Mouse (Mus musculus) stomach, embryonic 14.5 days (tissue): ENCODE measurements around the gene Map4k5. TPM values are rescaled to one million over a fixed set of nuclear protein-coding genes. Genes with fewer than 3 reads are reported as not detected.

Experiments used
- ATAC-seq: fragments of 200-750 bp; cut with Nextera tagmentation; 2 replicates; pipeline ENCODE4 v1.8.0; 2017; ENCODE audit warnings: low read depth, moderate TSS enrichment; ENCODE audit not compliant: insufficient number of reproducible peaks, insufficient read depth, low FRiP score
- H3K27ac ChIP-seq: fragments of 300-500 bp; sonication (generic); 2 replicates; pipeline ENCODE4 v1.5.1; 2014; ENCODE audit warnings: mild to moderate bottlenecking, low read length, moderate library complexity, mixed read lengths
- H3K27me3 ChIP-seq: fragments of 300-500 bp; sonication (generic); 2 replicates; pipeline ENCODE4 v1.6.1; 2014; ENCODE audit warnings: low read length, control low read depth, mixed read lengths; ENCODE audit not compliant: control insufficient read depth, insufficient read depth
- H3K36me3 ChIP-seq: fragments of 300-500 bp; sonication (generic); 2 replicates; pipeline ENCODE4 v1.6.1; 2014; ENCODE audit warnings: mild to moderate bottlenecking, control low read depth, low read length, moderate library complexity, mixed read lengths; ENCODE audit not compliant: control insufficient read depth, insufficient read depth
- H3K4me1 ChIP-seq: fragments of 300-500 bp; sonication (generic); 2 replicates; pipeline ENCODE4 v1.6.1; 2014; ENCODE audit warnings: low read length, control low read depth, mixed read lengths; ENCODE audit not compliant: control insufficient read depth, insufficient read depth
- H3K4me2 ChIP-seq: fragments of 300-500 bp; sonication (generic); replicated peaks from 2 replicates; pipeline ENCODE4 v1.6.1; 2014; ENCODE audit warnings: low read depth, low read length, control low read depth
- H3K4me3 ChIP-seq: fragments of 300-500 bp; sonication (generic); 2 replicates; pipeline ENCODE4 v1.5.1; 2014; ENCODE audit warnings: low read depth, low read length, control low read depth
- H3K9ac ChIP-seq: fragments of 300-500 bp; sonication (generic); replicated peaks from 2 replicates; pipeline ENCODE4 v1.6.1; 2014; ENCODE audit warnings: low read depth, mild to moderate bottlenecking, control low read depth, low read length, moderate library complexity, mixed read lengths
- H3K9me3 ChIP-seq: fragments of 300-500 bp; sonication (generic); 2 replicates; pipeline ENCODE4 v1.6.1; 2016; ENCODE audit warnings: low read depth, low read length, control low read depth; ENCODE audit not compliant: control insufficient read depth
- WGBS: fragments of 180-500 bp; shearing (Covaris S2); extraction: QIAGEN DNeasy Blood & Tissue Kit; methylation state at CpG from one replicate; pipeline ENCODE4 v1.1.7; 2014; 5-methylcytosine and 5-hydroxymethylcytosine counted together
- polyA plus RNA-seq: library from polyadenylated mRNA; unstranded; fragments of >200 nt; fragmentation: Nextera tagmentation; extraction: Ambion mirVana; gene quantifications from 2 replicates; pipeline ENCODE4 v1.2.1, GENCODE M21; 2014

Gene Map4k5
- polyA plus RNA-seq, 1 experiment from 2014 or later = 37.4 TPM

DNA sequence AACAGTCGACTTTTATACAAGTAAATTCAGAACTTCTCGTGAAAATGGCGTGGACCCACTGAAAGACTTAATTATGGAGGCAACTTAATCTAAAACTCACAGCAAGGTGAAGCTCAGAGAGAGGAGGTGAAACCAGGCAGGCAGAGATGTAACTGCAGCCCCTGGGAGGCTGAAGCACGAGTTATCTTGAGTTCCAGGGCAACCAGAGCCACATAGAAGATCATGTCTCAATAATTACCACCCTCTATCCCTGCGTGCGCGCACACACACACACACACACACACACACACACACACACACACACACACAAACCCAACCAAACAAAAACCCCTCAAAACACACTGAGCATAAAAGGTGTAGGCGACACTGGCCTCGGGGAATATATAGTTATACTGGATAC lies 46.5 kb downstream of the Map4k5 start:
- H3K9ac ChIP-seq = no peak overlapping the region
- H3K4me2 ChIP-seq = no peak overlapping the region
- H3K9me3 ChIP-seq = no peaks in the 10 kb centered on the region
- H3K27me3 ChIP-seq = no peaks in the 10 kb centered on the region
- no peak for ATAC-seq
- H3K36me3 ChIP-seq = peaks cover 36% of the 10 kb centered on the region
- WGBS = 91% methylated on average over 9 of the region's 9 CpGs
- H3K4me1 ChIP-seq = no peaks in the 10 kb centered on the region
- H3K4me3 ChIP-seq = no peak overlapping the region
- no peak overlapping the region for H3K27ac ChIP-seq

GRCm38 (mm10) chr12:69845722-69846121 lies 47.3 kb downstream of the Map4k5 start:
- H3K9me3 ChIP-seq = no peaks in the 10 kb centered on the region
- H3K27me3 ChIP-seq = no peaks in the 10 kb centered on the region
- H3K27ac ChIP-seq = no peak overlapping the region
- H3K9ac ChIP-seq = no peak overlapping the region
- ATAC-seq = no peak
- 91% methylated on average over 8 of the region's 9 CpGs for WGBS
- no peak overlapping the region for H3K4me3 ChIP-seq
- no peaks in the 10 kb centered on the region for H3K4me1 ChIP-seq
- peaks cover 38% of the 10 kb centered on the region for H3K36me3 ChIP-seq
- no peak overlapping the region for H3K4me2 ChIP-seq

- ATAC-seq = no peak
- 76% methylated on average over 19 of the region's 19 CpGs for WGBS
- Histone ChIP-seq H3K36me3 (peaks cover 43% of the 10 kb centered on the region), H3K4me1 (no peaks in the 10 kb centered on the region), H3K4me2 (no peak overlapping the region), H3K9me3 (no peaks in the 10 kb centered on the region), H3K27ac (no peak overlapping the region), H3K4me3 (no peak overlapping the region), H3K27me3 (no peaks in the 10 kb centered on the region), H3K9ac (no peak overlapping the region)
Measured at GRCm38 (mm10) chr12:69843531-69844445, 49.2 kb downstream of the Map4k5 start.

GRCm38 (mm10) chr12:69838376-69838775 lies 54.6 kb downstream of the Map4k5 start:
- Histone ChIP-seq H3K4me3 (no peak overlapping the region), H3K4me1 (no peaks in the 10 kb centered on the region), H3K27me3 (no peaks in the 10 kb centered on the region), H3K4me2 (no peak overlapping the region), H3K27ac (no peak overlapping the region), H3K9ac (no peak overlapping the region), H3K9me3 (no peaks in the 10 kb centered on the region), H3K36me3 (peaks cover 43% of the 10 kb centered on the region)
- no peak for ATAC-seq
- WGBS = 78% methylated on average over 11 of the region's 11 CpGs

- no peak overlapping the region for H3K9ac ChIP-seq
- H3K9me3 ChIP-seq = no peaks in the 10 kb centered on the region
- H3K27ac ChIP-seq = no peak overlapping the region
- H3K36me3 ChIP-seq = peaks cover 29% of the 10 kb centered on the region; the same call in 1 of the 2 replicates
- no peak for ATAC-seq
- no peaks in the 10 kb centered on the region for H3K4me1 ChIP-seq
- H3K4me2 ChIP-seq = no peak overlapping the region
- 92% methylated on average over 12 of the region's 12 CpGs for WGBS
- no peaks in the 10 kb centered on the region for H3K27me3 ChIP-seq
- no peak overlapping the region for H3K4me3 ChIP-seq
Measured at GRCm38 (mm10) chr12:69833982-69834604, 58.9 kb downstream of the Map4k5 start.

GRCm38 (mm10) chr12:69831239-69831910 lies 61.6 kb downstream of the Map4k5 start:
- H3K4me2 ChIP-seq = no peak overlapping the region
- no peak for ATAC-seq
- H3K4me1 ChIP-seq = no peaks in the 10 kb centered on the region
- 90% methylated on average over 9 of the region's 9 CpGs for WGBS
- no peak overlapping the region for H3K9ac ChIP-seq
- no peaks in the 10 kb centered on the region for H3K27me3 ChIP-seq
- no peaks in the 10 kb centered on the region for H3K9me3 ChIP-seq
- peaks cover 35% of the 10 kb centered on the region for H3K36me3 ChIP-seq
- no peak overlapping the region for H3K4me3 ChIP-seq
- H3K27ac ChIP-seq = no peak overlapping the region

DNA sequence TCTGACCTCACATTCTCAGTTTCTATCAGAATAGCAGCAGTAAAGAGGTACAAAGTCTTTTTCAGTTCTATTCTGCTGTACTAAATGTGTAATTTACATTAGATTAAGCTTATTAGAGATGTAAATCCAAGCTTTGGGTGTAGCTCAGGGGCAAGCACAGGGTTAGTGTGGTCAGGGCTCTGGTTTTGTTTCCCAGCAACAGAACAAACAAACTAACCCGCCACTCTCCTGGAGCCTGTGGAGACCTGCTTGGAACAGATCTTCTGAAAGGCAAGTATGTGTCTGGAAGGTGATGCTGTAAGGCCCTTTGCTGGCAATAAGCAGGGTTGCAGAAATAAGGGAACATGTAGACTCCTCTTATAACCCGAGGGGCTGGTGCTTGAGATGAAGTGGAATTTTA lies 64.8 kb downstream of the Map4k5 start:
- Histone ChIP-seq H3K4me1 (no peaks in the 10 kb centered on the region), H3K27ac (no peak overlapping the region), H3K27me3 (no peaks in the 10 kb centered on the region), H3K4me3 (no peak overlapping the region), H3K9ac (no peak overlapping the region), H3K36me3 (peaks cover 38% of the 10 kb centered on the region), H3K4me2 (no peak overlapping the region), H3K9me3 (no peaks in the 10 kb centered on the region)
- 57% methylated on average over 2 of the region's 2 CpGs for WGBS
- no peak for ATAC-seq

GRCm38 (mm10) chr12:69824881-69825597 lies 68.0 kb downstream of the Map4k5 start:
- no peaks in the 10 kb centered on the region for H3K4me1 ChIP-seq
- H3K4me3 ChIP-seq = no peak overlapping the region
- ATAC-seq = no peak
- H3K9ac ChIP-seq = no peak overlapping the region
- H3K4me2 ChIP-seq = no peak overlapping the region
- peaks cover 59% of the 10 kb centered on the region for H3K36me3 ChIP-seq
- no peaks in the 10 kb centered on the region for H3K27me3 ChIP-seq
- H3K9me3 ChIP-seq = no peaks in the 10 kb centered on the region; the same call in 1 of the 2 replicates
- H3K27ac ChIP-seq = no peak overlapping the region
- 88% methylated on average over 9 of the region's 9 CpGs for WGBS
